Mouse (Mus musculus) hindbrain, embryonic 13.5 days (tissue): ENCODE data around the gene Myg1. TPM values are rescaled to one million over a fixed set of nuclear protein-coding genes. Genes with fewer than 3 reads are reported as not detected.
"Not testable (repeated sequence)": the region's sequence is repeated elsewhere in the genome, so short reads cannot be mapped to it uniquely, and the experiment has no call there.

Experiments used
- ATAC-seq: fragments of 200-750 bp; cut with Nextera tagmentation; 2 replicates; pipeline ENCODE4 v1.8.0; 2017; ENCODE audit warnings: moderate TSS enrichment; ENCODE audit not compliant: low FRiP score
- H3K27ac ChIP-seq: fragments of 300-500 bp; sonication (generic); 2 replicates; pipeline ENCODE4 v1.5.1; 2015; ENCODE audit warnings: inconsistent platforms, mild to moderate bottlenecking, moderate library complexity
- H3K27me3 ChIP-seq: fragments of 300-500 bp; sonication (generic); 2 replicates; pipeline ENCODE4 v1.6.1; 2015; ENCODE audit warnings: mild to moderate bottlenecking, inconsistent platforms
- H3K36me3 ChIP-seq: fragments of 300-500 bp; sonication (generic); 2 replicates; pipeline ENCODE4 v1.6.1; 2015; ENCODE audit warnings: mild to moderate bottlenecking, inconsistent platforms
- H3K4me1 ChIP-seq: fragments of 300-500 bp; sonication (generic); replicated peaks from 2 replicates; pipeline ENCODE4 v1.6.1; 2015; ENCODE audit warnings: inconsistent platforms
- H3K4me2 ChIP-seq: fragments of 300-500 bp; sonication (generic); 2 replicates; pipeline ENCODE4 v1.6.1; 2015; ENCODE audit warnings: inconsistent platforms, mild to moderate bottlenecking, moderate library complexity
- H3K4me3 ChIP-seq: fragments of 300-500 bp; sonication (generic); 2 replicates; pipeline ENCODE4 v1.5.1; 2015; ENCODE audit warnings: mild to moderate bottlenecking, inconsistent platforms
- H3K9ac ChIP-seq: fragments of 300-500 bp; sonication (generic); 2 replicates; pipeline ENCODE4 v1.6.1; 2015; ENCODE audit warnings: mild to moderate bottlenecking, inconsistent platforms
- H3K9me3 ChIP-seq: fragments of 300-500 bp; sonication (generic); 2 replicates; pipeline ENCODE4 v1.6.1; 2016; ENCODE audit warnings: inconsistent platforms
- WGBS: fragments of 180-500 bp; shearing (Covaris S2); methylation state at CpG from one replicate; pipeline ENCODE4 v1.1.7; 2015; 5-methylcytosine and 5-hydroxymethylcytosine counted together
- polyA plus RNA-seq: library from polyadenylated mRNA; unstranded; fragments of >200 nt; fragmentation: Nextera tagmentation; extraction: Ambion mirVana; gene quantifications from 2 replicates; pipeline ENCODE4 v1.2.1, GENCODE M21; 2015

Gene Myg1
- polyA plus RNA-seq, 1 experiment from 2014 or later = 91.8 TPM

DNA sequence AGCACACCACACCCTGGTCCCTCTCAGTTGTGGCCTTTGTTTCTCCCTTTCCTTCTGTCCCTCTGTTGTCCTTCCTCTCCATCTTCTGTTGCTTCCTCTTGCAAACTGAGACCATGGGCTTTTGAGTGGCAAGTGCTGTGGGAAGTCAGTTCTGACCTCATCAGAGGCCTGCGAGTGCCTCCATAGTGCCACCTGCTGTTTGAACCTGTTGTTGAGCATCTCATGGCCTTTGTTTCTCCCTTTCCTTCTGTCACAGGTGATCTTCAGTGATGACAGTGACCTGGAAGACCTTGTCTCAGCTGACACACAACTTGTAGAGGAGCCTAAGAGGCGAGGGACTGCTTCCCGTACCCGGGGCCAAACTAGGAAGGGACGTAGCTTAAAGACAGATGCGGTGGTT, 15.2 kb upstream of the Myg1 start:
- no peak overlapping the region for H3K9ac ChIP-seq
- no peak for ATAC-seq
- no peaks in the 10 kb centered on the region for H3K4me1 ChIP-seq
- no peak overlapping the region for H3K4me2 ChIP-seq
- H3K27me3 ChIP-seq = no peaks in the 10 kb centered on the region
- H3K27ac ChIP-seq = no peak overlapping the region
- WGBS = 90% methylated on average over 6 of the region's 6 CpGs
- H3K4me3 ChIP-seq = no peak overlapping the region
- peaks cover 29% of the 10 kb centered on the region for H3K36me3 ChIP-seq
- H3K9me3 ChIP-seq = no peaks in the 10 kb centered on the region

DNA sequence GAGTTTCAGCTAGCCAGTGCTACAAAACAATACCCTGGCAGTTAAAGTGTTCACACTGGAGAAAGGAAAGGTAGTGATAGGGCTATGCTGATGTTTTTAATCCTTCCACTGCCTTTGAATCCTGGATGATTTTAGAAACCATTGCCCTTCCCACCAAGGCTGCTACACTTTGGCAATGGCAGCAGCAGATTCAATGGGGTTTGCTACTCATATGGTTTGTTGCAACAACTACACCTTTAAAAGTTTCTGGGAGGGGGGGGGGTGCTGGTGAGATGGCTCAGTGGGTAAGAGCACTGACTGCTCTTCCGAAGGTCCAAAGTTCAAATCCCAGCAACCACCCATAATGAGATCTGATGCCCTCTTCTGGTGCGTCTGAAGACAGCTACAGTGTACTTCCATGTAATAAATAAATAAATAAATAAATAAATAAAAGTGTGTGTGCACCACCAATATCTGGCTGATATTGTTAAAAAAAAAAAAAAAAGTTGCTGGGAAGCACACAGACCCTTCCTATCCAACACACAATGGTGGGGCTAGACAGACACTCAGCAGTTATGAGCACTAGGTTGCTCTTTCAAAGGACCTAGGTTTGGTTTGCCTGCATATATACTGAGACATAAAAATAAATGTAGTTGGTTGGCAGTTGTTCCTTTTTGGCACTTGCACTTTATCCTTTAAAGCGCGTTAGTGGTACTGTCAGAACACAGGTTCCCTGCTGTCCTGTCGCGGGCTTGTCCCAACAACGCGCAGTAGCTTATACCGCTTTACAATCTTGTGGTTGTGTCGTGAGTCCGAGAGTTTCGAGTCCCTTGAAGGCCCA, 6.6 kb upstream of the Myg1 start:
- no peak overlapping the region for H3K27ac ChIP-seq
- H3K4me1 ChIP-seq = peaks cover 13% of the 10 kb centered on the region
- ATAC-seq = no peak
- H3K4me2 ChIP-seq = peak overlapping the region; percentile 85
- H3K27me3 ChIP-seq = no peaks in the 10 kb centered on the region
- peaks cover 34% of the 10 kb centered on the region for H3K36me3 ChIP-seq
- H3K9me3 ChIP-seq = no peaks in the 10 kb centered on the region
- peak overlapping the region; percentile 89; the same call in 1 of the 2 replicates for H3K4me3 ChIP-seq
- H3K9ac ChIP-seq = no peak overlapping the region
- 81% methylated on average over 12 of the region's 12 CpGs for WGBS

DNA sequence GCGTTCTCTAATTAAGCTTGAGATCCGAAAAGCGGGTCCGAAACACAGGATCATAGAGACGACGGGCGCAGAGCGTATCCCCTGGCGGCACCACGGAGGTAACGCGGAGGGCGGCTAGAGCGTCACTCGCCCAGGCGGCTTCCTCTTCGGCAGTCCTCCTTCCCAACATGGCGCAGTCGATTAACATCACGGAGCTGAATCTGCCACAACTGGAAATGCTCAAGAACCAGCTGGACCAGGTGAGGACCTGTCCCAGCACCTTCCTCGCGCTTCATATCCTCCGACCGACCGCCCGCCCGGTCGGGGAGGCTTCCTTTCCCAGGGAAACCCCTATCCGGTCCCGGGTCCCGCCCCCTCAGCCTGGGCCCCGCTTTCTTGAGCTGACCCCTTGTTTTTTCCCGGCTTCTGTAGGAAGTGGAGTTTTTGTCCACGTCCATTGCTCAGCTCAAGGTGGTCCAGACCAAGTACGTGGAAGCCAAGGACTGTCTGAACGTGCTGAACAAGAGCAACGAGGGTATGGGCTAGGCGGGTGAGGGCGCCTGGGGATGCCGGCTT, 5.4 kb upstream of the Myg1 start, which contains the start of gene Pfdn5:
Pfdn5 (plus strand) TSS at position 95 of the 555 bp plus-strand sequence.
- peaks cover 39% of the 10 kb centered on the region for H3K36me3 ChIP-seq
- ATAC-seq = peak; percentile 91

DNA sequence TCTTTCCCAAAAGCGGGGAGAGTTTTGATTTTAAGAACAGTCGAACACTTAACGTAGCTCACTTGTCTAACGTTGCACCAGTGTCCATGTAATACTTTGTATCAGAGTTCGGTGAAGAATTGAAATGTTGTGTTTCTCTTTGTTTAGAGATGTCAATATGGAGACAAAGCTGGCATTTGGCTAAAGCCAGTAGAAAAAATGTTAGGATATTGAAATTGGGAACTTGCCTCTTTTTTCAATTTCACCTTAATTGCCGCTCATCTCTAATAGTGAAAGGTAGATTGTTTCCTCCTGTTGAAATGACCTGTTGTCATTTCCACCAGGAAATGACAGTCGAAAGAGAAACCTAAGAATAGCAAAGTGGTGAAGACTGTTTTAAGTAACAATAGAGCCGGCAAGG, 4.6 kb upstream of the Myg1 start:
- Histone ChIP-seq H3K4me1 (peaks cover 21% of the 10 kb centered on the region), H3K4me2 (peak overlapping the region; percentile 85), H3K9me3 (no peaks in the 10 kb centered on the region), H3K36me3 (peaks cover 39% of the 10 kb centered on the region), H3K27ac (no peak overlapping the region), H3K4me3 (peak overlapping the region; percentile 89), H3K27me3 (no peaks in the 10 kb centered on the region), H3K9ac (peak overlapping the region; percentile 91)
- 73% methylated on average over 8 of the region's 8 CpGs for WGBS
- no peak for ATAC-seq

More for the DNA sequence above, 5.4 kb upstream of the Myg1 start, which contains the start of gene Pfdn5:
- peak within 1 kb of the TSS; percentile 91 for H3K9ac ChIP-seq
- H3K4me3 ChIP-seq = peak within 1 kb of the TSS; percentile 89
- peak within 1 kb of the TSS; percentile 75 for H3K27ac ChIP-seq
- peak within 1 kb of the TSS; percentile 85 for H3K4me2 ChIP-seq
- WGBS = under 1% methylated on average over 40 of the region's 40 CpGs
- H3K27me3 ChIP-seq = no peaks in the 10 kb centered on the region
- peaks cover 16% of the 10 kb centered on the region for H3K4me1 ChIP-seq
- no peaks in the 10 kb centered on the region for H3K9me3 ChIP-seq

DNA sequence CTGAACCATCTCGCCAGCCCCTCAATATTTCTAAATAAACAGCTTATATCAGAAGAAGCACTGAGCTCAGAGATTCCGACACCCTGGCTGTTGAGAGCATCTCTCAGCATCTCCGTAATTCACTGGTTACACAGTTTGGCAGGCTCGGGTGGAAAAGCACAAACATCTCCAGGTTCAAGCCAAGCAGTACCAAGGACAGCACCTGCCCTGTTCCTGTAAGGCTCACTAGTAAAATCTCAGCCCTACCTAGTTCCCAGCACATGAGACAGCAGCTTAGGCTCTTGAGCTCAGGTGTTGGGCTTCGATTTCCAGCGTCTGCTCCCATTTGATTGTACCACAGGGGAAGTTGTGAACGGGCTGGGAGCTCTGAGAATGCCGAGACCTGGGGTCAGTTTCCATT, 3.7 kb downstream of the Myg1 start:
- Histone ChIP-seq H3K36me3 (peaks cover 77% of the 10 kb centered on the region), H3K4me3 (no peak overlapping the region), H3K27me3 (no peaks in the 10 kb centered on the region), H3K4me2 (no peak overlapping the region), H3K4me1 (peaks cover 23% of the 10 kb centered on the region), H3K27ac (no peak overlapping the region), H3K9ac (no peak overlapping the region), H3K9me3 (no peaks in the 10 kb centered on the region)
- ATAC-seq = no peak
- WGBS = 88% methylated on average over 8 of the region's 8 CpGs

DNA sequence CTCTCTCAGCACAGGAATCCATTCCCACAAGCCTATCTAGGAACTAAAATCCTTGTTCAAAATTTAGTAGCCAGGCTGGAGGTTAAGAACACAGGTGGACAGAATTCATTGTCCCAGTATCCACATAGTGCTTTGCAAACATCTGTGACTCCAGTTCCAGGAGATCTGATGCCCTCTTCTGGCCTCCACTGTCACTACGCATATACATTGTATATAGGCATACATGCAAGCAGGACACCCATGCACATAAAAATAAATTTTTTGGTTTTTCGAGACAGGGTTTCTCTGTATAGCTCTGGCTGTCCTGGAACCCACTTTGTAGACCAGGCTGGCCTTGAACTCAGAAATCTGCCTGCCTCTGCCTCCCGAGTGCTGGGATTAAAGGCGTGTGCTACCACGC, 4.4 kb downstream of the Myg1 start:
- H3K27me3 ChIP-seq, ATAC-seq, H3K9me3 ChIP-seq, H3K27ac ChIP-seq, H3K4me3 ChIP-seq, H3K4me2 ChIP-seq, H3K9ac ChIP-seq: not testable (repeated sequence)
- Histone ChIP-seq H3K36me3 (peaks cover 73% of the 10 kb centered on the region), H3K4me1 (peaks cover 22% of the 10 kb centered on the region)
- 94% methylated on average over 5 of the region's 5 CpGs for WGBS

DNA sequence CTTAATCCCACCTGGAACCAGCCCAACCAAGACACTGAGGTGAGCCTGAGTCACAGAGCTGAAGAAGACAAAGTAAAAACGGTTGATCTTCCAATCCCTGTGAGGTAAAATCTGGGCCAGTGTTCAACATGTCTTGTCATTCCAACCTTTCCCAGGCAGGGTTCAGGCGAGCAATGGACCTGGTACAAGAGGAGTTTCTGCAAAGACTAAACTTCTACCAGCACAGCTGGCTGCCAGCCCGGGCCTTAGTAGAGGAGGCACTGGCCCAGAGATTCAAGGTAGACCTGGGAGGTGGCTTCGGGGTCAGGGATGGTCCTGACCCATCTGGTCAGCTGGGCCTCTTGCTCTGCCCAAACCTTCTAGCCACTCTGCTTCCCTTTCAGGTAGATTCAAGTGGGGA, 5.4 kb downstream of the Myg1 start:
- no peaks in the 10 kb centered on the region for H3K27me3 ChIP-seq
- WGBS = 91% methylated on average over 4 of the region's 4 CpGs

DNA sequence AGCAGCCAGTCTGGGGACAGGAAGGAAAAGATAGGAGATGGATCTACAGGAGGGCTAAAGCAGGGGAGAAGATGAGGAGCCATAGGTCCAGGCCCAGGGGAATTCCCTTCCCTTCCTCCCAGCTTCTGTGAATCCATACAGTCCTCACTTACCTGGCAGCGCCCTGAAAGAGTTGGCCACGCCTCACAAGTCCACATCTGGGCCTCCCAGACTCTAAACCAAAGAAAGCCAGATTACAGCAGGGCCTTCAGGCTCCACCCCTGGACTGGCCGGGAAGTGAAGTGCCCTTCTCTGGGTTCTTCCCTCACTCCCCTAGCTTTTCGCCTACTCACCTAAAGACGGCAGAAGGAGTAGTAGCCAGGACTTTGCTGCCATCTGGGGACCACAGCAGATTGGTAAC, 8.1 kb downstream of the Myg1 start:
- Histone ChIP-seq H3K4me3 (no peak overlapping the region), H3K4me1 (no peaks in the 10 kb centered on the region), H3K9me3 (no peaks in the 10 kb centered on the region), H3K9ac (no peak overlapping the region), H3K36me3 (peaks cover 60% of the 10 kb centered on the region), H3K27me3 (no peaks in the 10 kb centered on the region), H3K27ac (no peak overlapping the region), H3K4me2 (no peak overlapping the region)
- ATAC-seq = no peak
- 82% methylated on average over 5 of the region's 5 CpGs for WGBS

More for the DNA sequence above, 5.4 kb downstream of the Myg1 start:
- peaks cover 73% of the 10 kb centered on the region for H3K36me3 ChIP-seq
- peak overlapping the region; percentile 19; the same call in 1 of the 2 replicates for H3K9ac ChIP-seq
- H3K4me1 ChIP-seq = peaks cover 15% of the 10 kb centered on the region
- ATAC-seq = no peak
- H3K27ac ChIP-seq = no peak overlapping the region
- H3K4me3 ChIP-seq = no peak overlapping the region
- no peak overlapping the region for H3K4me2 ChIP-seq
- no peaks in the 10 kb centered on the region for H3K9me3 ChIP-seq

DNA sequence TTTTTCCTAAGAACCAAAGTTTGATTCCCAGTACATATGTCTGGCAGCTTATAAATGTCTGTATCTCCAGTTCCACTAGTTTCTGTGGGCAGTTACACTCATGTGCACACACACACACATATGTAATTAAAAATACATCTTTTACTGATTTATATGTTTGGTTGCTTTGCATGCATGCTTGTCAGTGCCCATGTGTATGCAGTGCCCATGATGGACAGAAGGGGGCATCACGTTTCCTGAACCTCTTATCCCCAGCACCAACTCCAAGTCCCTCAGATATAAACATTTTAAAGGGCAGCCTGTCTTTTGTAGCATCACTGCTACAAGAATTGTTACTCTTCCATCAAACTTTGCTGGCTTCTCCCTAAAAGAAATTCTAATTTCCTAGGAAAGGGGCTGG, 10.1 kb downstream of the Myg1 start:
- Histone ChIP-seq H3K36me3 (peaks cover 62% of the 10 kb centered on the region), H3K27me3 (no peaks in the 10 kb centered on the region)
- 23% methylated on average over 1 of the region's 1 CpGs for WGBS

DNA sequence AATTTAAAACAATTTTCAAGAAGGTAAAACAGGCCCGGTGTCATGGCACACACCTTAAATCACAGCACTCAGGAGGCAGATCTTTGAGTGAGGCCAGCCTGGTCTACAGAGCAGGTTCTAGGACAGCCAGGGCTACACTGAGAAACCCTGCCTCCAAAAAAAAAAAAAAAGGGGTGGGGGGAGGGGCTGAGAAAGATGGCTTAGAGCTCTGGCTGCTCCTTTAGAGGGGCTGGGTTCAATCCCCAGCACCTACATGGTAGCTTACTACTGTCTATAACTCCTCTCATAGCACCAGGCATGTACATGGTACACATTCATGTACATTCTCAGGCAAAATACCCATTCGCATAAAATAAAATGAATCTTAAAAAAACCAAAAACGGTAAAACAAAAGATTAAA, 13.0 kb downstream of the Myg1 start:
- Histone ChIP-seq H3K9ac (no peak overlapping the region), H3K4me2 (no peak overlapping the region), H3K4me3 (no peak overlapping the region), H3K9me3 (no peaks in the 10 kb centered on the region), H3K4me1 (peaks cover under 1% of the 10 kb centered on the region; the same call in 1 of the 2 replicates), H3K27me3 (no peaks in the 10 kb centered on the region), H3K36me3 (peaks cover 37% of the 10 kb centered on the region), H3K27ac (no peak overlapping the region)
- 98% methylated on average over 3 of the region's 3 CpGs for WGBS
- no peak for ATAC-seq

More for the DNA sequence above, 10.1 kb downstream of the Myg1 start:
- ATAC-seq = no peak
- no peak overlapping the region for H3K4me2 ChIP-seq
- H3K9me3 ChIP-seq = no peaks in the 10 kb centered on the region
- H3K27ac ChIP-seq = no peak overlapping the region
- H3K4me3 ChIP-seq = no peak overlapping the region
- H3K4me1 ChIP-seq = no peaks in the 10 kb centered on the region
- no peak overlapping the region for H3K9ac ChIP-seq

DNA sequence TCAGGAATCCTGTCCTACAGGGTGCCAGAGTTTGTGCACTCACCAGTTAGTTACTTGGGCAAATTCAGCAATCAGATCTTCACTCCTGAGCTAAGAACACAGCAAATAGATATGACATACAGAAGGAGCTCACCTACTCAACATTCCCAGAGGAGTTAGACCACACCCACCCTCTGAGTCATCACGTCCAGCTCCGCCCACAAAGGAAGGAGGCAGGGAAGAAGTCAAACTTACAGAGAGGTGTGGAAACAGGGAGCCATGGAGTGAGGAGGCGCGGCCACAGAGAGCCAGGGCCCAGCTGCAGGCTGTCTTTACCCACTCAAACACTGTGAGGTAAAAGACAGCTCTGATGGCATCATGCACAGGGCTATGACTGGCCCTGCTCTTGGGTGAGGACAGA, 14.9 kb downstream of the Myg1 start:
- Histone ChIP-seq H3K27me3 (no peaks in the 10 kb centered on the region), H3K4me1 (peaks cover 12% of the 10 kb centered on the region), H3K9me3 (no peaks in the 10 kb centered on the region), H3K4me2 (no peak overlapping the region), H3K27ac (no peak overlapping the region), H3K36me3 (peaks cover 27% of the 10 kb centered on the region), H3K4me3 (no peak overlapping the region), H3K9ac (no peak overlapping the region)
- ATAC-seq = no peak
- 79% methylated on average over 4 of the region's 4 CpGs for WGBS

DNA sequence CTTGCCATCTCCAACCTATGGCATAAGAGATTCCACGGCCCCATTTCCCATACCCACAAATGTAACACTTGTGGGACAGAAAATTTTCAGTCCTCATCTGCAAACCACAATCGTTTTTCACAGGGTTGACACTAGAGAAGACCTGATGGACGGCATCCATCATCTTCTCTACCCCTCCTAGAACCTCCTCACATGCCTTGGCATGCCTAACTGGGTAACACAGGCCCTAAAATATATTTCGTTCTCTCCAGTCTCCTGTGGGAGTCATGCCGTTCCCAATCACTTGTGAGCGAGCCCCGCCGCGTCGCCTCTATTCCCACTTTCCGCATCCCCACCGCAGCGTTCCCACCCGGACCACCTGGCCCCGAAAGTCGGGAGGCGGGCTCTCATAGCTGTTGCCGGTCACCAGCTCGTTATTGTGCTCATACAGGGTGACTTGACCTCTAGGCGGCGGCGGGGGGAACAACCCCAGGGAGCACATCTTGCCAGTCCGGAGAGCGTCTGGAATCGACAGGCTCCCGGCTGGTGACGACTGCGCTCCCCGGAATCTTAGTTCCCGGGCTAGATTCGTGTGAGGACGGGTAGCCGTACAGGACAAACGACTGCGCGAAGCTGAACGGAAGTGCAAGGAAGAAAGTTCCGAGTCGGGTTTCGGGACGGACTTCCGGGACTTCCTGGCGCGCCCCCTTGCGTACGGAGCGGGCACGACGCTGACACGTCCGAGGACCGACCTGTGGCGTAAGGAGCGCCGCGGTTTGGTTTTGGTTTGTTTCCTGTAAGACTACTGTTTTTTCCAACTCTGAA, 18.8 kb downstream of the Myg1 start, which contains the start of gene Aaas:
Aaas (minus strand) TSS at position 634 of the 804 bp plus-strand sequence.
- Histone ChIP-seq H3K9ac (peak within 1 kb of the TSS; percentile 85), H3K27ac (peak within 1 kb of the TSS; percentile 77), H3K27me3 (0 out of 2 replicates have a peak, but pooled peaks cover 4% of the 10 kb centered on the region), H3K36me3 (peaks cover 17% of the 10 kb centered on the region), H3K4me1 (peaks cover 19% of the 10 kb centered on the region), H3K9me3 (no peaks in the 10 kb centered on the region), H3K4me2 (peak within 1 kb of the TSS; percentile 86), H3K4me3 (peak within 1 kb of the TSS; percentile 75)
- WGBS = under 1% methylated on average over 56 of the region's 56 CpGs
- peak; percentile 85 for ATAC-seq
